Mouse (Mus musculus): ENCODE measurements at regions not wholly inside any gene's neighbourhood (a gene's known extent, or its start where the extent isn't known, plus 50 kb on each side); places are given as distances from the start of the nearest gene placed in this dataset.

DNA sequence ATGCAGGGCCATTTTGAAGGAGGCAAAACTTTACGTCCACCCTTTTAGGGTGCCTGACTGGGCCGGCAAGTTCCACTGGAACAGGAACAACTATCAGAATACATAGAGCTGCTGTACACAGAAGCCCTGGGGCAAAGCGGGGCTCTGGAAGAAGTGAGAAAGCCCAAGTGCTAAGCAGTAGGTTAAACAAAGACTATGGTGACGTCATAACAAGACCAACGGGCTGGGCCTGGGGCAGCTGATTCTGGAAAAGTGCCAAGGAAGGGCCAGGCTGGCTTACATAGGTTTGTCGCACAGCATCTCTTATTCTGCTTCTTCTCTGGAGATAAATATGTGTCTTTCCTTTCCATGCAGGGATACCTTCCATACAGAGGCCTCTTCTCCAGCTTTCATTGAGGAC is 631.6 kb upstream of the Gm10131 start:
- no peak for TF ChIP-seq CTCF (IDR thresholded peaks at IDR 0.05; ENCODE audit: extremely low read depth, insufficient read length, insufficient replicate concordance, low read depth, low read length)
- TF ChIP-seq POLR2A (IDR thresholded peaks at IDR 0.05; ENCODE audit: low read depth, low read length): no peak
